Mouse (Mus musculus) erythroblast, embryonic 14.5 days (primary cell): ENCODE data around the gene Nfia.

Experiments used
- GATA1 ChIP-seq: IDR thresholded peaks from 2 replicates; pipeline ENCODE4 v1.6.1; 2012; ENCODE audit warnings: low read length, inconsistent platforms, mixed read lengths
- TAL1 ChIP-seq: IDR thresholded peaks from 3 replicates; pipeline ENCODE4 v1.6.1; 2012; ENCODE audit warnings: low read length, inconsistent platforms, mixed read lengths

GRCm38 (mm10) chr4:97778211-97779002 lies 5.9 kb downstream of the Nfia start:
- TF ChIP-seq TAL1 (no peak), GATA1 (no peak)
